Mouse (Mus musculus) lung, postnatal 36 days (tissue): ENCODE measurements at regions not wholly inside any gene's neighbourhood (a gene's known extent, or its start where the extent isn't known, plus 50 kb on each side); places are given as distances from the start of the nearest gene placed in this dataset.
A peak's percentile ranks its signal among the peaks of the same experiment; 100 is the strongest.

Experiments used
- DNase-seq: peaks from one replicate; pipeline ENCODE4 v3.0.0; 2022; ENCODE audit warnings: mixed read lengths

DNA sequence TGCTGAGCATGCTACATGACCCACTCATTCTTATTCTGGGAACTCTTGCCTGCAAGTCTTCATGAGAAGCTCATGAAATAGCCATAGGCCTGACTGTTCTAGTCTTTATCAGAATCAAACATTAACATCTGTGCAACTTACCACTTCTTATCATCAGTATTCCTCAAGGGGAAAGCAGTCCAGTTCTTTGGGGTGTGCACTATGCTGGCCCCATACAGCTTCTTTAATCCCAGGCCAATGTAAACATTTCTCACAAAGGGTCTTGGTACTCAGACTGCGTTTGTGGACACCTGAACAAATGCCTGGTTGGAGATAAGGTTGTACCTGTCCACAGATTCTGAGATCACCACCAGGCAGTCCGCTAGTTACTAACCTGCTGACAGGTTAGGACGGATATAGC, 51.3 kb downstream of the 3110018I06Rik start:
- DNase-seq: no peak

DNA sequence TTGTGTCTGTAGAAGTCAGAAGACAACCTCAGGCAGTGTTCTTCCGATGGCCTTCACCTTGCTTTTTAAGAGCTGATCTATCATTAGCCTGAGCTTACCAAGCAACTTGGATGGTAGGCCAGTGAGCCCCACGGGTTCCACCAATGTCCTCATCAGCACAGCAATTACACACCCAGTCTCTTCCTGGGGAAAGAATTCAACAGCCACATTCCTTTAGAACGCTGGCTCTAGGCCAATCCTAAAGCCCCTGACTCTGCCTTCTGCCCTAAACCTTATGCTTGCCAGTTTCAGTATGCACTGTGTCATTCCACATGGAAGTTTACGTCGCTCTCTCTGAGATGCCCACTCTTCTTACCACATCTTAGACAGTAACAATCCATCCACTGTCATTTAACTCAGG, 52.8 kb downstream of the 3110018I06Rik start:
- DNase-seq: no peak

- peak; percentile 5 for DNase-seq
Measured at GRCm38 (mm10) chr12:107547194-107547885, 58.9 kb downstream of the 3110018I06Rik start.

DNA sequence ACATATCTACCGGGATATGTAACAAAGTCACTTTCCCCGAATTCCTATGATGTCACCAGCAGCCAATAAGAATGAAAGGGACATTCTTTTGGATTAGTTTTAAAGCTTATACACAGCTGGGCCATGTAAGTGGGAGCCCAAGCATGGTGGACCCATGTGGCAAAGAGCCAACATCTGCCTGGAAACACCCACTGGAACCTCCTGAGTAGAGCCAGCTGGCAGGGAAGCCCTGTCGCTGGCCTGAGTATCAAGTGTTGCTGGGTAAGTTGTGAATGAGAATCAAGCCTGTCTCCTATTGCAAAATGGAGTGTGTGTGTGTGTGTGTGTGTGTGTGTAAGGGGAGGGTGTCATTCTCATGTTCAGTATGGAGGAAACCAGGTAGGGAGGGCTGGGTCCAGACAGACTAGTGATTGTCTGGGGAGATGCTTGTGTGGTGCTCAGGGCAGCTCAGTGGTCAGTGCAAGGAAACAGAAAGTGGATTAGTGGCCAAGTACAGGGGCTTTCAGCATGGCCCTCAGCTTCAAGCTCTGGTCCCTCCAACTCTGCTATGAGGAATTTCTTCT, 59.5 kb downstream of the 3110018I06Rik start:
- peak; percentile 46 for DNase-seq

GRCm38 (mm10) chr12:107549452-107550296, 61.2 kb downstream of the 3110018I06Rik start:
- DNase-seq: no peak

DNA sequence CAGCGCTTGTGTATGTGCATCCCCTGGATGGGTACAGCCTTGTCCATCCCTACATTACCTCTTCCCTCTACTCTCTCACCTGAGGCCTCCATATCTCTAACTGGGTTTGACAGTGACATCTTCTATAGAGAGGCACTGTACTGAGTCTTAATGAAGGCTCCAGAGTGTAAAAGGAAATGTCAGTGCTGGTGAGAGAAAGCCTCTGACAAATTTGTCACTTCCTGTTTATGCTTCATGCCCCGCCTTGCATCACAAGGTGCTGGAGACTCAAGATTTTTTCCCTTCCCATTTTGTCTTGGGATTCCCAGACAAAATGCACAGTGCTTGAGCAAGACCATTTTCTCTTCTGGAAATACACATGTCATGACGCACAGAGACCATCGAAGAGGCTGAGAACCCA, 70.8 kb downstream of the 3110018I06Rik start:
- no peak for DNase-seq

DNA sequence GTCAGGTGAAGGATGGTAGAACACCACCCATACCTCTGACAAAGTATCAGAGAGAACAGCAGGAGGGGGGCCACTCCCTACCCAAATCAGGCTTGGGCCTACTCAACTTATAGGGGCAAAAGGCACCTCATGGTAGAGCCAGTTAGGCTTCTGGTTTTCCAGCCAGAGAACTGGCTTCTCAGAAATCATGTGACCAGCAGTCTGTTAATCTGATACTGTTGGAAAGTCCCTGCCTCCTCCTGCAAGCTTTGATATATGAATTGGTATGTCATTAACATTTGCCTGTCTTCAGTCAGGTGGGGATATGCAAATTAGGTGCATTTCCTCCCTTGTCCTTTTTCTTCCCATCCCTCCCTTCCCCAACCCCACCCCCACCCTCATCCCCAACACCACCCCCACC, 71.7 kb downstream of the 3110018I06Rik start:
- no peak for DNase-seq

- DNase-seq: no peak
Measured at GRCm38 (mm10) chr12:107572586-107572985, 84.2 kb downstream of the 3110018I06Rik start.

- DNase-seq: no peak
Measured at GRCm38 (mm10) chr12:107579508-107579907, 91.1 kb downstream of the 3110018I06Rik start.

GRCm38 (mm10) chr12:107583151-107583720, 94.8 kb downstream of the 3110018I06Rik start:
- DNase-seq: no peak

DNA sequence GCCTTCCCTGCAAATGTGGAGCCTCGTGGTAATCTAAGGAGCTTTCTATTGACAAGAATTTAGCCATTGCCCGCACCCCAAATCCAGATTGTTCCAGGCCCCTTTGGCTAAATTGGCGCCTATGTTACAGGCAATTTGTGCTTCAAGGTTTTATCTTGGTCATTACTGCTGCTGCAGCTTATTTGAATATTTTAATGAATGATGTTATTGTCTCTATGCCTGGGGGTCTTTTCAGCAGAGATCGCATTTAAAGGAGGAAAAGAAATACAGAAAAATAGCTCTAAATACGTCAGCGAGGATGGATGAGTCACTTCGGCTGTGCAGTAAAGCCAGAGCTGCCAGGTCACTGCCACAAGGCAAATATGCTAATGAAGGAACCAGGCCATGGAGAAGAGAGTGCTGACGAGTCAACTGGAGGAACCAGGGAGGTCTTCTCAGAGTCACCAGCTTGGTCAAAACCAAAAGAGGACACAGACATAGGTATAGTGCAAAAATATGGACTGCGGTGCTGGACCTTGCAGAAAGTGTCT, 97.3 kb downstream of the 3110018I06Rik start:
- no peak for DNase-seq

DNA sequence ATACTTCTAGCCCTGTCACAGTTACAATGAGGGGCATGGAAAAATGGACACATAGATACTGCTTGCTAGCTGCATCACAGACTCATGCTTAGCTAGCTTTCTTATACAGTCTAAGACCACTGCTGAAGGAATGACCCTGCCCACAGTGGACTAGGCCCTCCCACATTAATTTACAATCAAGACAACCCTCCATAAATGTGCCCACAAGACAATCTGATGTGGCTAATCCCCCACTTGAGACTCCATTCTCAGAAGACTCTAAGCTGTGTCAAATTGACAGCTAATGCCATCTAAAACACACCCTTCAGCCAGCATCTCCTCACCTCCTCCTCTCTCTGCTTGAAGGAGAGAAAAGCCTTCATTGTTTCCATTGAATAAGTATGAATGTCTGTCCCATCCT, 107.8 kb downstream of the 3110018I06Rik start:
- no peak for DNase-seq

GRCm38 (mm10) chr12:107600576-107600975, 112.1 kb downstream of the 3110018I06Rik start:
- DNase-seq: no peak

DNA sequence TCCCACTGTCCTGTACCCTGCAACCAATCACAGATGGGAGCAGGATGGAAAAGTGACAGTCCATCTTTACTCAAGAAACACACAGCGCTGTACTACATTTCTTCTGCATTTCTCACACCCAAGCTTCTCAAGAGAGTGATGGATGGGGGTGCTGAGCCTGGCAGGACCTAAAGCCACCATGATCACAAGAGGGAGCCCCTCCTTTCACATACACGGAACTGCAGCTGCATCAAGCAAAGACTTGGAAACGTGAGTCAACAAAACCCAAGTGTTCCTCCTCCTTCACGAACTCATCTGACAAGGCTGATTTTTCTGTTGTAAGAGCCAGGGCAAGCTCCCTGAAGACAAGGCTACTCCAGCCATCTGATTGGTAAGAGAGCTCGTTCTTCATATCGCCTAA, 120.5 kb downstream of the 3110018I06Rik start:
- DNase-seq: no peak

- no peak for DNase-seq
Measured at GRCm38 (mm10) chr12:107609986-107610385, 121.6 kb downstream of the 3110018I06Rik start.

DNA sequence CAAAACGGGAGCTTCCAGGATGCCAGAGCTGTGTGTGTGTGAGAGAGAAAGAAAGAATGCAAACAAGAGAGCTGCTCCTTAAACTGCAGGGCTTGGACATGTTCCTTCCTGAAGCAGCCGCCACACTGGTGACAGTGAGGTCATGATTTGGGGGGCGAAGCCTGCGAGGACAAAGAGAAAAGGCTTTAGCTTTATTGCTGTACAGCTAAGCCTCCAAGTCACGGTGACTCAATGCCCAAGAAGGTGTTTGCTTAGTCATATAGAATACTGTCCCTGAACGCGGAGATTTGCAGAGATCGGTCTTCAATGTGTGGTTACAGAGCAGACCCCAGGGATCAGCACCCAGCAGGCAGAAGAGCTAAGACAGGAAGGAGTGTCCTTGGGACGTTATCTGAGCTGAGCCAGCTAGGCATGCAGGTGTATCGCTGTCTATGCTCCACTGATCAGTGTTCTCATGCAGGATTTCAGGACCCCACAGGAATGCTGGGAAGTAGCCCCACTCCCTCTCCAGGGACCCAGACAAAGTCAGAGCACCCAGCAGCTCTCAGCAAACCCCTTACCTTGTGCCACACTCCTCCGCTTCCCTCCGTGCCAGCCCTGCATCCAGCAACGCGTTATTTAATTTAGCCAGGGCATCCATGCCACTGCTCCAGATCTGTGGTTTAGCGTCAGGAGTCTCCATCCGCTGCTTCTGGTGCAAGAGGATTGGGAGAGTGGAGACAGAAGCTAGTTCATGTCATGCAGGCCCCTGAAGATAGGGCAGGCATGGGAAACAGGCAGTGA, 129.0 kb downstream of the 3110018I06Rik start:
- DNase-seq: no peak

DNA sequence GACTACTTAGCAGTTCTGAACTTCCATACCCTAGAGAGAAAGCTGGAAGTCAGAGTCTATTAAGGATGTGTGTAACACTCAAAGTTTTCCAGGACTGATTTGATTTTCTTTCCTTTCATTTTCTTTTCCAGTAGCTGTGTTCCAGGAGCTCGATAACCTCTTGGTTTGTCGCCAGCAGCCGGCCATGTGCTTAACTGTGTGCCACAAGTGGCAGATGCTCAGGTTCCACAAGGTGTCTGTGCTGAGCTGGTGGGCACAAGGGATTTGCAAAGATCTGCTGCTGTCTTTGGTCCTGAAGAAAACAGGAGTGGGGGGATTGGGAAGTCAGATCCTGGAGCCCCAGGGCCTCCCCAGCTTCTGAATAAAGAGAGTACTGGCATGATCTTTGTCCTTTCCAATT, 136.0 kb downstream of the 3110018I06Rik start:
- DNase-seq: no peak

DNA sequence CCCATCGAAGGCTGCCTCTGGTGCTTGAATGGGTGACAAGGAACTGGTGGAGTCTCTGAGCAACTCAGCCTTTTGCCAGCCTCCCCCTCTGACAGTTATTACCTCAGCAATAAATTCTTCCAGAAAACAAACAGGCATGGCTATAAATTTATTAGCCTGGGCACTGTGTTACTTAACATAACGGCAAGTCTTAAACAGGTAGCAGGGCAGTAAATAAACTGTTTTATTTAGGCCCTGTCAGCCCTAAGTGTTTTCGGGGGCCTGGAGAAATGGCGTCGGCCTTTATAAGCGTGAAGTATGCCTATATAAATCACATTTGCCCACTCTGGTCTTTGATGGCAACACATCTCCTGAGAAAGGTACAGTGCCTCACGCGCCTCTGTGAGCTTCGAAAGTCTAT, 159.6 kb downstream of the 3110018I06Rik start:
- DNase-seq: no peak

GRCm38 (mm10) chr12:107652126-107652728, 163.8 kb downstream of the 3110018I06Rik start:
- no peak for DNase-seq

DNA sequence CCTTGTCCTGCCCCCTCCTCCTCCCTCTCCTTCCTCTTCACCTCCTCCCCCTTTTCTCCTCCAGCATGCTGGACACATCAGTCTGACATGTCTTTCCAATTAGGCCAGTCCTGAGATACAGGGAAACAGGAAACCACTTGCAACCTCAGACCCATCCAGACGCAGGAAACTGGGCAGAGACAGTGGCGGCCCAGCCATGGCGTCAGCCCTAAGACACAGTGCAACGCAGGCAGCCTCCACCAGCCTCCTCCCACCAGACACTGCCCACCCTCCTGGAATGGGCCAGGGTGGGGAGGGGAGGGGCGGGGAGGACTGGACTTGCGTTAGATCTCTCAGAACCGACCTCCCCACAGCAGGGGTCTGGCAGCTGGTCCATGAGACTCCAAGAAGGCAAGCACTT, 164.7 kb downstream of the 3110018I06Rik start:
- no peak for DNase-seq

DNA sequence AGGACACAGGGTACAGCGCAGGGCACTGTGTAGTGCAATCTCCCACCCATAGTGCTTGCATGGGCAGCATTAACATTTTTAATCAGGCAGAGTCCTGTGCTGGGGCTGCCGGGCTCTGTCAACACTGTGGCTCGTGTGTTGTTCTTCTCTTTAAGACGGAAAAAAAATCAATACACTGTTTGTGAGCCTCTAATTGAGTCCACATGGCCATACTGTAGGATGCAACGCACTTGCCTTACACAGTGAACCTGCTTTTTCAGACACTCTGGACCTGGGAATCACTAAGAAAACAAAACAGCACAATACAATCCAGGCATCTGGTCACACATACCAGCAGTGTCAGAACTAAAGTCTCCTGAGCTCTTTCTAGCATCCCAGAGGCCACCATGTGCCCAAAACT, 168.4 kb downstream of the 3110018I06Rik start:
- no peak for DNase-seq

DNA sequence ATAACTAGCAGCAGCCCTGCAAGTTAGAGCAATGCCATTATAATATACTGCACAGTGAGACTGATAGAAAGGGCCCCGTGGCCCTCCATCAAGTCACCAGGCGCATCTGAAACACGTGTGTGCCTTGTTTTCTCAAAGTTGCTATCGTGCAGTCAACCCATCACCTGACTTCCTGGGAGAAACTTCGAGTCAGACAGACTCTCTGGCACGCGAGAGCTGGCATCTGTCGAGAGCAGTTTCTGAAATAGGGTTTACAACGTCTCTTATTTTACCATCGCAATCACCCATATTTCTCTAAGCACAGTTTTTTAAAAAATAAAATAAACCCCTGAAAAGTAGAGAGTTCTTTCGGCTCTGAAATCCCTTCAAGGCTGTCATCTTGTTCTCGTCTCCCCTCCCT, 169.8 kb downstream of the 3110018I06Rik start:
- DNase-seq: no peak
